Mouse (Mus musculus) NIH3T3 (cell line): ENCODE results near the gene Rcsd1.
"Not testable (repeated sequence)": the region's sequence is repeated elsewhere in the genome, so short reads cannot be mapped to it uniquely, and the experiment has no call there.

ENCODE experiments used
- DNase-seq: peaks from one replicate; pipeline ENCODE4 v3.0.0-alpha.2; 2012; ENCODE audit warnings: low read depth

Rcsd1 gene

GRCm38 (mm10) chr1:165689845-165690244, 19.7 kb downstream of the Rcsd1 start:
- no peak for DNase-seq

- no peak for DNase-seq
Measured at GRCm38 (mm10) chr1:165687861-165688260, 21.7 kb downstream of the Rcsd1 start.

GRCm38 (mm10) chr1:165686963-165687362, 22.6 kb downstream of the Rcsd1 start:
- DNase-seq = peak; percentile 44

GRCm38 (mm10) chr1:165686349-165686748, 23.2 kb downstream of the Rcsd1 start:
- DNase-seq = no peak

- no peak for DNase-seq
Measured at GRCm38 (mm10) chr1:165684261-165685203, 25.0 kb downstream of the Rcsd1 start.

GRCm38 (mm10) chr1:165682056-165682853, 27.3 kb downstream of the Rcsd1 start:
- DNase-seq = no peak

GRCm38 (mm10) chr1:165681045-165681794, 28.3 kb downstream of the Rcsd1 start:
- DNase-seq = no peak

GRCm38 (mm10) chr1:165680086-165680485, 29.5 kb downstream of the Rcsd1 start:
- DNase-seq = not testable (repeated sequence)

GRCm38 (mm10) chr1:165679618-165679997, 29.9 kb downstream of the Rcsd1 start:
- DNase-seq = no peak

- DNase-seq = no peak
Measured at GRCm38 (mm10) chr1:165678861-165679617, 30.5 kb downstream of the Rcsd1 start.

- DNase-seq = no peak
Measured at GRCm38 (mm10) chr1:165677558-165677957, 32.0 kb downstream of the Rcsd1 start.

- DNase-seq = no peak
Measured at GRCm38 (mm10) chr1:165676993-165677392, 32.6 kb downstream of the Rcsd1 start.

GRCm38 (mm10) chr1:165675167-165675566, 34.4 kb downstream of the Rcsd1 start:
- DNase-seq = no peak

GRCm38 (mm10) chr1:165672355-165672754, 37.2 kb downstream of the Rcsd1 start:
- no peak for DNase-seq

- no peak for DNase-seq
Measured at GRCm38 (mm10) chr1:165670056-165670455, 39.5 kb downstream of the Rcsd1 start.

GRCm38 (mm10) chr1:165668904-165669303, 40.7 kb downstream of the Rcsd1 start:
- DNase-seq = no peak

- DNase-seq = no peak
Measured at GRCm38 (mm10) chr1:165667380-165667779, 42.2 kb downstream of the Rcsd1 start.

GRCm38 (mm10) chr1:165666944-165667343, 42.6 kb downstream of the Rcsd1 start:
- DNase-seq = no peak

- DNase-seq = no peak
Measured at GRCm38 (mm10) chr1:165665758-165666157, 43.8 kb downstream of the Rcsd1 start.

GRCm38 (mm10) chr1:165663277-165663676, 46.3 kb downstream of the Rcsd1 start:
- no peak for DNase-seq

GRCm38 (mm10) chr1:165662426-165663192, 46.9 kb downstream of the Rcsd1 start:
- no peak for DNase-seq
